Mouse (Mus musculus) liver, embryonic 15.5 days (tissue): ENCODE measurements around the gene Bloc1s2. TPM values are rescaled to one million over a fixed set of nuclear protein-coding genes. Genes with fewer than 3 reads are reported as not detected.
A peak's percentile ranks its signal among the peaks of the same experiment; 100 is the strongest.

Experiments
- ATAC-seq: fragments of 200-750 bp; cut with Nextera tagmentation; 2 replicates; pipeline ENCODE4 v1.8.0; 2017; ENCODE audit warnings: moderate number of reproducible peaks, mild to moderate bottlenecking, moderate library complexity; ENCODE audit not compliant: insufficient read depth
- H3K27ac ChIP-seq: fragments of 300-500 bp; sonication (generic); replicated peaks from 2 replicates; pipeline ENCODE4 v1.5.1; 2015; ENCODE audit warnings: mild to moderate bottlenecking, inconsistent platforms
- H3K27me3 ChIP-seq: fragments of 300-500 bp; sonication (generic); 2 replicates; pipeline ENCODE4 v1.6.1; 2015; ENCODE audit warnings: mild to moderate bottlenecking, inconsistent platforms
- H3K36me3 ChIP-seq: fragments of 300-500 bp; sonication (generic); replicated peaks from 2 replicates; pipeline ENCODE4 v1.6.1; 2015; ENCODE audit warnings: moderate library complexity, mild to moderate bottlenecking, inconsistent platforms
- H3K4me1 ChIP-seq: fragments of 300-500 bp; sonication (generic); replicated peaks from 2 replicates; pipeline ENCODE4 v1.6.1; 2015; ENCODE audit warnings: inconsistent platforms
- H3K4me2 ChIP-seq: fragments of 300-500 bp; sonication (generic); 2 replicates; pipeline ENCODE4 v1.6.1; 2015; ENCODE audit warnings: moderate library complexity, mild to moderate bottlenecking, inconsistent platforms
- H3K4me3 ChIP-seq: fragments of 300-500 bp; sonication (generic); replicated peaks from 2 replicates; pipeline ENCODE4 v1.5.1; 2015; ENCODE audit warnings: mild to moderate bottlenecking, inconsistent platforms
- H3K9ac ChIP-seq: fragments of 300-500 bp; sonication (generic); 2 replicates; pipeline ENCODE4 v1.6.1; 2015; ENCODE audit warnings: moderate library complexity, mild to moderate bottlenecking, inconsistent platforms
- H3K9me3 ChIP-seq: fragments of 300-500 bp; sonication (generic); replicated peaks from 2 replicates; pipeline ENCODE4 v1.6.1; 2016; ENCODE audit warnings: inconsistent platforms
- WGBS: fragments of 180-500 bp; shearing (Covaris S2); methylation state at CpG from one replicate; pipeline ENCODE4 v1.1.7; 2015; ENCODE audit warnings: mixed read lengths; ENCODE audit not compliant: insufficient replicate concordance; 5-methylcytosine and 5-hydroxymethylcytosine counted together
- polyA plus RNA-seq: library from polyadenylated mRNA; unstranded; fragments of >200 nt; fragmentation: Nextera tagmentation; extraction: Ambion mirVana; gene quantifications from 2 replicates; pipeline ENCODE4 v1.2.1, GENCODE M21; 2015

Bloc1s2 gene
- 33.1 and 35.1 TPM in 2 replicates for polyA plus RNA-seq

DNA sequence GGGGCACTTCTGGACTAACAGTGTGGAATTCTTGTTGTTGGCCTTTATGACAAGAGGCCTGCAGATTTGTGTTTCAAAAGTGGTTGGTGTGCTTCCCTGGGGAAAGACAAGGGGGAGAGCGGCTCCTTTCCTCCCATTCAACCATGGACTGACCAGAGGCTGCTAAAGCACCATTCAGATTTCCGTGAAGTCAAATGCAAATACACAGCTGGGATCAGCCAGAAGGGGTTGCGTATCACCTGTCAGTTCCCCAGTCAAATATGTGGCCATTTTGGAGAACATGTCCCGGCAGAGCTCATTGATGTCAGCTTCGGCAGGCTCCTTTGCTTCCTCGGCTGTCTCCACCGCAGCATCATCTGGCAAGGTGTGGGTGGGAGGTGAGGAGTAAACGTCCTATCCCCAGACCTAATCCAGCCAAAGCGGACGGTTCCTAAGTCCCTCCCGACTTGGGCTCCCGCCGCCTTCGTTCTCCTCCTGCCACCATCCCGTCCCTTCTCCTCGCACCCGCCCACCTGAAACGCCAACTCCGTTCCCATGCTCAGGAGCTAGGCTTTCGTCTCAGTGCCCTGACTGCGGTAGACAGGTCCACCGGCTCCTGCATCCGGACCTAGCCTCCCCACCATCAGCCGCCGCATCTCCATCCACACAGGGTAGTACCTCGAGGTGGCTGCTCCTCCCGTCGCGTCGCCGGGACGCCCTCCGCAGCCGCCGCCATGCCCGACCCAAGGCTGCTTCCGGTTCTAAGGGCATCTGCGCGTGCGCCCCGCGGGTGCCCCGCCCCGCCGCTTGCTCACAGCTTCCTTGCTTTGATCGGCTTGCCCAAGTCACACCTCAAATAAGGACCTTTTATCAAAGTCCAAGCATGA, at the start of gene Bloc1s2:
Gene Bloc1s2, minus strand, starts transcription at position 745 of the 866 bp plus-strand sequence.
- peak within 1 kb of the TSS; percentile 43; the same call in 1 of the 2 replicates for H3K27ac ChIP-seq

GRCm38 (mm10) chr19:44195138-44195537, 48.9 kb upstream of the Bloc1s2 start:
- Histone ChIP-seq H3K36me3 (no peaks in the 10 kb centered on the region), H3K9me3 (no peaks in the 10 kb centered on the region), H3K27me3 (peaks cover 17% of the 10 kb centered on the region; the same call in 1 of the 2 replicates), H3K4me3 (no peak overlapping the region), H3K27ac (no peak overlapping the region), H3K9ac (no peak overlapping the region), H3K4me2 (no peak overlapping the region), H3K4me1 (no peaks in the 10 kb centered on the region)
- no peak for ATAC-seq
- 15% methylated on average over 7 of the region's 7 CpGs for whole genome bisulfite sequencing

More for the DNA sequence above, at the start of gene Bloc1s2:
- Histone ChIP-seq H3K4me2 (peak within 1 kb of the TSS; percentile 88), H3K27me3 (peaks cover 17% of the 10 kb centered on the region), H3K9me3 (no peaks in the 10 kb centered on the region), H3K9ac (peak within 1 kb of the TSS; percentile 65), H3K36me3 (peaks cover 28% of the 10 kb centered on the region), H3K4me3 (peak within 1 kb of the TSS; percentile 78), H3K4me1 (peaks cover 25% of the 10 kb centered on the region)
- WGBS: 3% methylated on average over 46 of the region's 46 CpGs
- peak; percentile 84 for ATAC-seq

DNA sequence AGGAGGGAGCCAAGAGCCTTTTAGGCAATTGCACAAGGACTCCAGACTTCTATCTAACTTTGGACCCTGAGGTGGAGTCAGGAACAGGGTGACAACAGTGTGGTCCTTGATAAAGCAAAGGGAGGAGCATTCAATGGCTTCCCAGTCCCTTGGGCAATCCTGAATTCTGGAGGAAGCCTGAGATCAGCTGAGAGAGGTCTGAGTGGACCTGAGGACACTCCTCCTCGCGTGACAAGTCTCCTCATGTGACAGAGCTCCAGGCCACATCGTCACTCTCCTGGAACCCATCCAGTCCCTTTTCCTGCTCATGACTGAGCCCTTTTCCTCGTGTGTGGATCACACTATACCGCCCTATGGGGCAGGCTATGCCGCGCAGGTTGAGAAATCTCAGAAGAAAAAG, 47.7 kb upstream of the Bloc1s2 start:
- no peaks in the 10 kb centered on the region for H3K36me3 ChIP-seq
- no peak overlapping the region for H3K27ac ChIP-seq
- peaks cover 17% of the 10 kb centered on the region; the same call in 1 of the 2 replicates for H3K27me3 ChIP-seq
- no peak for ATAC-seq
- WGBS: 67% methylated on average over 7 of the region's 7 CpGs
- H3K4me2 ChIP-seq: no peak overlapping the region
- H3K4me3 ChIP-seq: no peak overlapping the region
- no peaks in the 10 kb centered on the region for H3K4me1 ChIP-seq
- H3K9me3 ChIP-seq: no peaks in the 10 kb centered on the region
- H3K9ac ChIP-seq: no peak overlapping the region

GRCm38 (mm10) chr19:44192342-44192741, 46.1 kb upstream of the Bloc1s2 start, which contains the start of gene Pkd2l1:
TSS of gene Pkd2l1 (minus strand) at chr19:44192442.
- Histone ChIP-seq H3K36me3 (no peaks in the 10 kb centered on the region), H3K4me3 (no peak within 1 kb of the TSS), H3K9me3 (no peaks in the 10 kb centered on the region), H3K4me1 (no peaks in the 10 kb centered on the region), H3K27me3 (peaks cover 17% of the 10 kb centered on the region; the same call in 1 of the 2 replicates), H3K9ac (no peak within 1 kb of the TSS), H3K4me2 (no peak within 1 kb of the TSS), H3K27ac (no peak within 1 kb of the TSS)
- 14% methylated on average over 3 of the region's 3 CpGs for WGBS
- ATAC-seq: no peak

GRCm38 (mm10) chr19:44189056-44189455, 42.8 kb upstream of the Bloc1s2 start:
- WGBS: 65% methylated on average over 4 of the region's 4 CpGs
- no peak for ATAC-seq
- no peaks in the 10 kb centered on the region for H3K9me3 ChIP-seq
- H3K4me3 ChIP-seq: no peak overlapping the region
- no peaks in the 10 kb centered on the region for H3K36me3 ChIP-seq
- H3K9ac ChIP-seq: no peak overlapping the region
- no peaks in the 10 kb centered on the region for H3K4me1 ChIP-seq
- no peak overlapping the region for H3K27ac ChIP-seq
- H3K4me2 ChIP-seq: no peak overlapping the region
- H3K27me3 ChIP-seq: peaks cover 17% of the 10 kb centered on the region; the same call in 1 of the 2 replicates

DNA sequence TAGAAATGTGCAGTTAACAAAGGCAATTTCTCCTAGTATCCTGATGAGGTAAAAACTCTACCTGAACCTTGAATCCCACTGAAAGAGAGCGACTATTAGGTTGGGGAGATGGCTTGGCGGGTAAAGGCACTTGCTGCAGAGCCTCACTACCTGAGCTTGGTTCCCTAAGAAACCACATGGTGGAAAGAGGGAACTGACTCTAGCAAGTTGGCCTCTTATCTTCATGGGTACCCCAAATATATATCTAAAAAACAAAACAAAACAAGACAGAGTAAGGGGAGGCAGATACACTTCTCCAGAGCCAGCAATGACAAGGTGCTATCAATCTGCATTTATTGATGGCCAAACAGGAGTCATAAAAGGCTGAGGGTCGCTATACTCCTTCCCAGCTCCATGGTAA, 37.7 kb upstream of the Bloc1s2 start:
- no peak overlapping the region for H3K9ac ChIP-seq
- no peaks in the 10 kb centered on the region for H3K27me3 ChIP-seq
- no peaks in the 10 kb centered on the region for H3K4me1 ChIP-seq
- no peak overlapping the region for H3K4me3 ChIP-seq
- ATAC-seq: no peak
- no peak overlapping the region for H3K4me2 ChIP-seq
- no peaks in the 10 kb centered on the region for H3K9me3 ChIP-seq
- 44% methylated on average over 3 of the region's 3 CpGs for WGBS
- H3K27ac ChIP-seq: no peak overlapping the region
- no peaks in the 10 kb centered on the region for H3K36me3 ChIP-seq

DNA sequence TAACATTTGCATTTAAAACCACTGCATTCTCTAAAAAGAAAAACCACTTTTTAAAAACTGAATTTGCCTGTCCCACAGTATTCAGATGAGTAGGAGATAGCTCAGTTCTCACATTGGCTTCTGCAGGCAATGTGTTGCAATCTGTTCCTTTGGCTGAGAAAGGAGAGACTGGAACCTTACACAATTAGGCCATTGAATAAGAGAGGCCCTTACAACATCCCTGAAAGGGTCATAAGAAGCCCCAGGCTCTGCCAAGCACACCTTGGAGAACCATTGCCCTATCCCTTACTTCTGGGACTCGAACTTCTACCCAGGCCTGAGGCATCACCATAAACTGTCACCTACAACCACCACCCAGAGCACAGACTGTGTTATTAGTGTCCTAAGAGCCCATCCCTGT, 34.3 kb upstream of the Bloc1s2 start:
- H3K9ac ChIP-seq: no peak overlapping the region
- no peak overlapping the region for H3K4me2 ChIP-seq
- no peaks in the 10 kb centered on the region for H3K27me3 ChIP-seq
- no peaks in the 10 kb centered on the region for H3K36me3 ChIP-seq
- WGBS: 46% methylated on average over 1 of the region's 1 CpGs
- H3K4me1 ChIP-seq: no peaks in the 10 kb centered on the region
- no peaks in the 10 kb centered on the region for H3K9me3 ChIP-seq
- H3K4me3 ChIP-seq: no peak overlapping the region
- no peak overlapping the region for H3K27ac ChIP-seq
- ATAC-seq: no peak

DNA sequence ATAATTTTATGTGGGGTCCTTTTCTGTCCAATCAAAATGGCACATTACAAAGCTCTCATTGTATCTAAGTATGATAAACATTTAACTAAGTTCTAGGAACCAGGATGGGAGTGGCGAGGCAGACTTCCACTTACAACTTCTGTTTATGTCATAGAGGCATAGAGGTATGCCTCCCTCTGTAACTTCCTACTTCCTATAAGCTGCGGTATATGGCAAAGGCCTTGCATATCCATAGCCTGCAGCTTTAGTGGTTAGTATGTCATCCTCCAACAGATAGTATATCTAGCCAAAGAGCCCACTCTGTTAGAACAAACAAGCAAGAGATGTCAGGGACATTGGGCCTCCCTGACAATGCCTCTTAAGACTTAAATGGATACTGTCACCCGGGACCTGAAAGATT, 30.5 kb upstream of the Bloc1s2 start:
- no peaks in the 10 kb centered on the region for H3K4me1 ChIP-seq
- WGBS: 51% methylated on average over 3 of the region's 3 CpGs
- H3K36me3 ChIP-seq: no peaks in the 10 kb centered on the region
- H3K27me3 ChIP-seq: no peaks in the 10 kb centered on the region
- H3K27ac ChIP-seq: no peak overlapping the region
- H3K9ac ChIP-seq: no peak overlapping the region
- no peaks in the 10 kb centered on the region for H3K9me3 ChIP-seq
- no peak for ATAC-seq
- H3K4me2 ChIP-seq: no peak overlapping the region
- no peak overlapping the region for H3K4me3 ChIP-seq

- Histone ChIP-seq H3K27ac (no peak overlapping the region), H3K4me3 (no peak overlapping the region), H3K27me3 (no peaks in the 10 kb centered on the region), H3K9me3 (no peaks in the 10 kb centered on the region), H3K9ac (no peak overlapping the region), H3K4me1 (no peaks in the 10 kb centered on the region), H3K4me2 (no peak overlapping the region), H3K36me3 (no peaks in the 10 kb centered on the region)
- no peak for ATAC-seq
- WGBS: 51% methylated on average over 8 of the region's 8 CpGs
Measured at GRCm38 (mm10) chr19:44174835-44175234, 28.6 kb upstream of the Bloc1s2 start.

DNA sequence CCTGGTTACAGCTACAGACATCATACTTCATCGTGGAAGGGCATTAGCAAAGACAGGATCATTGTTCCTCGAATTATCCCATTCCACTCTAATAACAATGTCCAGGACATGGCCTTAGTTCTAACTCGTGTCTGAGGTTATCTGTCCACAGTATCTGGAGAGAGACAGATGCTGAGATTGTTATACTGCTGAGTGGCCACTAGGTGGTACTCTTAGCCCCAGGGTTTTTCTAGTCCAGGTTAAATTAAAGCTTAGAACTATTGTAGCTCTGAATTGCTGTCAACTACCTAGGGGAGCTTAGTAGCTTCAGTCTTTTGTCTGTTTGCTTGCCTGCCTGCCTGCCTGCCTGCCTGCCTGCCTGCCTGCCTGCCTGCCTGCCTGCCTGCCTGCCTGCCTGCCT, 15.3 kb upstream of the Bloc1s2 start:
- H3K9me3 ChIP-seq: no peaks in the 10 kb centered on the region
- H3K9ac ChIP-seq: no peak overlapping the region
- WGBS: 4% methylated on average over 3 of the region's 3 CpGs
- H3K4me1 ChIP-seq: no peaks in the 10 kb centered on the region
- no peak overlapping the region for H3K4me3 ChIP-seq
- peaks cover 19% of the 10 kb centered on the region; the same call in 1 of the 2 replicates for H3K27me3 ChIP-seq
- H3K4me2 ChIP-seq: no peak overlapping the region
- no peaks in the 10 kb centered on the region for H3K36me3 ChIP-seq
- H3K27ac ChIP-seq: no peak overlapping the region
- ATAC-seq: no peak

DNA sequence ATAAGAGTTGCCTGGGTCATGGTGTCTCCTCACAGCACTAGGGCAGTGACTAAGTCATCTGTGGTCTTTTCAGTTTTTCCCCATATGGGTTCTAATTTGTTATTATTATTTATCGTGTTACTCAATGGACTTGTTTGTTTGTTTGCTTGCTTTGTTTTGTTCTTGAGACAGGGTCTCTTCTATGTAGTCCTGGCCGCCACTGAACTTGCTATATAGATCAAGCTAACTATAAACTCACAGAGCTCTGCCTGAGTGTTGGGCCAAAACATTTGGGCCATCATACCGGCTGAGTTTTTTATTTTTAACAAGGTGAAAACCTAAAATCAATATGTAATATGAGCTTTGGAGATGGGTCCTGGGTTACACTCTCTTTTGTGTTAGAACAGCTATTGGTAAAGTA, 13.1 kb upstream of the Bloc1s2 start:
- no peak overlapping the region for H3K9ac ChIP-seq
- H3K9me3 ChIP-seq: no peaks in the 10 kb centered on the region
- H3K27me3 ChIP-seq: peaks cover 29% of the 10 kb centered on the region
- H3K4me1 ChIP-seq: no peaks in the 10 kb centered on the region
- H3K4me3 ChIP-seq: no peak overlapping the region
- 52% methylated on average over 3 of the region's 3 CpGs for WGBS
- no peak for ATAC-seq
- H3K27ac ChIP-seq: no peak overlapping the region
- H3K36me3 ChIP-seq: no peaks in the 10 kb centered on the region
- no peak overlapping the region for H3K4me2 ChIP-seq
